Mouse (Mus musculus) small intestine, adult 2 months (tissue): ENCODE data around the gene Nckap1l. TPM values are rescaled to one million over a fixed set of nuclear protein-coding genes. Genes with fewer than 3 reads are reported as not detected.

Experiments
- H3K27ac ChIP-seq: fragments of 200-500 bp; 2 replicates; pipeline ENCODE4 v1.5.1; 2012; ENCODE audit warnings: low read depth, low read length, control low read depth, inconsistent platforms; ENCODE audit not compliant: insufficient read depth
- H3K27me3 ChIP-seq: fragments of 200-500 bp; 2 replicates; pipeline ENCODE4 v1.6.1; 2012; ENCODE audit warnings: mild to moderate bottlenecking, moderate library complexity, low read length, inconsistent platforms; ENCODE audit not compliant: control insufficient read depth, insufficient read depth
- H3K36me3 ChIP-seq: fragments of 200-500 bp; 2 replicates; pipeline ENCODE4 v1.6.1; 2012; ENCODE audit warnings: mild to moderate bottlenecking, low read length, control low read depth, inconsistent platforms; ENCODE audit not compliant: control insufficient read depth, insufficient read depth
- H3K4me1 ChIP-seq: fragments of 200-500 bp; 2 replicates; pipeline ENCODE4 v1.6.1; 2012; ENCODE audit warnings: low read length, inconsistent platforms, mixed read lengths; ENCODE audit not compliant: control insufficient read depth, insufficient read depth, insufficient read length
- H3K4me3 ChIP-seq: fragments of 200-500 bp; 2 replicates; pipeline ENCODE4 v1.5.1; 2012; ENCODE audit warnings: low read depth, mild to moderate bottlenecking, control low read depth, inconsistent platforms, low read length, moderate library complexity
- CTCF ChIP-seq: fragments of 200-500 bp; IDR thresholded peaks from 2 replicates; pipeline ENCODE4 v1.5.1; 2012; ENCODE audit warnings: low read depth, mild to moderate bottlenecking, control low read depth, inconsistent platforms, low read length, moderate library complexity, mixed read lengths; ENCODE audit not compliant: insufficient replicate concordance, insufficient read length; ENCODE audit errors: extremely low read depth
- POLR2A ChIP-seq: fragments of 200-500 bp; IDR thresholded peaks from 2 replicates; pipeline ENCODE4 v1.6.1; 2012; ENCODE audit warnings: low read depth, mild to moderate bottlenecking, control low read depth, inconsistent platforms, low read length, moderate library complexity
- WGBS: fragments of 180-500 bp; shearing (Covaris S2); methylation state at CpG from one replicate; pipeline ENCODE4 v1.1.7; 2018; 5-methylcytosine and 5-hydroxymethylcytosine counted together
- polyA plus RNA-seq: library from polyadenylated mRNA; depleted of rRNA; stranded (reverse); fragments of >200 nt; gene quantifications from 2 replicates; pipeline ENCODE4 v1.2.3, GENCODE M21; 2012

The Nckap1l gene
- polyA plus RNA-seq, 1 experiment, result 5.9 TPM

DNA sequence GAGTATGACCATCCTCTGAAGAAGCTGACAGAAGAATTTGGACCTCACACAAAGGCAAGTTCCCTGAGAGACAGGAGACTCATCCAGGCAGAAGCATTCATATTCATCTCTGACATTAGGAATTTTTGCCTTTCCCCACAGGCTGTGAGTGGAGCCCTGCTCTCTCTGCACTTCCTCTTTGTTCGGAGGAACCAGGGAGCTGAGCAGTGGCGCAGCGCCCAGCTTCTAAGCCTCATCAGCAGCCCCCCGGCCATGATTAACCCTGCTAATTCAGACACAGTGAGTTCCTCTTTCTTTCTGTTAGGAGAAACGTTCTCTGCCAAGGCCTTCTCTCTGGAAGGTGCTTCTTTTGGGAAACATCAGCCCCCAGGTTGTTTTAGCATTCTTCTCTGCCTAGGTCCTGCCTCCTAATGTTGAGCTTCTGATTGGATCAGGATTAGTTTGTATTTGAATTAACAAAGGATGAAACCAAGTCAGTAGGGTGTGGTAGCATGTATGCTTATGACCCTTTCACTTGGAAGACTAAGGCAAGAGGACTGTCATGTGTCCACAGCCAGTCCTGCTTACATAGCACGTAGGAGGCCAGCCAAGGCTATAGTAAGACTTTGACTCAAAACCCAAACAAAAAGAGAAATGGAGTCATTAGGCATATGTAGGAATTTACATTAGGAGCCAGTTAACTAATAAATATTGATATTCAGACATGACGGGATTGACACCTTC is 9.1 kb downstream of the Nckap1l start:
- Histone ChIP-seq H3K4me1 (no peaks in the 10 kb centered on the region), H3K27me3 (no peaks in the 10 kb centered on the region), H3K4me3 (no peak overlapping the region), H3K27ac (no peak overlapping the region), H3K36me3 (no peaks in the 10 kb centered on the region; the same call in 1 of the 2 replicates)
- TF ChIP-seq CTCF (no peak), POLR2A (no peak)
- 73% methylated on average over 7 of the region's 7 CpGs for WGBS

DNA sequence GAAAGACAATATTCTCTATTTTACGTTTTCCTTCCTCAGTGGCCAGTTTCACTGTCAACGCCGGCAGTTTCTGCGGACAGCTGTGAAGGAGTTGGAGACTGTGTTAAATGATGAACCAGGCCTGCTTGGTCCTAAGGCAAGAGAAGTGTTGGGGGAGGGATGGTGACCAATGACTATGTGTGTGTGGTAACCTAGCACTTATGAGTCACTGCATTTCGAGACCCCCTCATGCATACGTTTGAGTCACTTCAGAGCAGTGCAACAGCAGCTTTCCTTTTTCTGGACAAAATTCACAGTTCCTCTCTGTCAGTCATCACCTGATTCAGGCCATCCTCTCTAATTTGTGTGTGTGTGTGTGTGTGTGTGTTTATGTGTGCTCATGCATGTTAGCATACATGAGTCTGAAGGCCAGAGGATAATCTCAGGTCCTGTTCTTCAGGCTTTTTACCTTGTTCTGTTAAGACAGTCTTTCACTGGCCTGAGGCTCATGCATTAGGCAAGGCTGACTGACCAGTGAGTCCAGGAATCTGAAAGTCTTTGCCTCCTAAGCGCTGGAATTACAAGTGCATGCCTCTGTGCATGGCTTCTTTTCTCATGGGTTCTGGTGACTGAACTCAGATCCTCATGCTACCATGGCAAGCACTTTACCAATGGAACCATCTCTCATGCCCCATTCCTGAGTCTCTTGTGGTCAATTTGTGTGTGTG is 18.0 kb downstream of the Nckap1l start:
- Histone ChIP-seq H3K4me3 (no peak overlapping the region), H3K27me3 (no peaks in the 10 kb centered on the region), H3K36me3 (no peaks in the 10 kb centered on the region), H3K27ac (no peak overlapping the region), H3K4me1 (no peaks in the 10 kb centered on the region)
- WGBS, result 85% methylated on average over 7 of the region's 7 CpGs
- TF ChIP-seq CTCF (no peak), POLR2A (no peak)

DNA sequence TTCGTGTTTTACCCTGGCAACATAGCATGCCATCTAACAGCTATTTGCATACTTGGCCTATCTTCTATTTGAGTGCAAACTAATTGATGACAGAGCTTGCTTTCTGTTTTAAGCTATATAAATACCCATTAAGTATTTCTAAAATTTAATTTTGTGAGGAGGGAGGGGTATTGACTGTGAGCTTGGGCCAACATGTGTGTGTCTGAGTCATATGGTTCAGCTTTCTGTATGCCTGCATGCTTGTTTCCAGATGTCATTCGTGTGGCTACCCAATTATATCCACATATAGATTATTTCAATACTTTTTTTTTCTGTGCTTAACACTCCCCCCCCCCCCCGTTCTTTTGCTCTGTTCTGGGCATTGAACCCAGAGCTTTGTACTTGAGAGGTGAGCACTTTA is 18.7 kb downstream of the Nckap1l start:
- Histone ChIP-seq H3K36me3 (no peaks in the 10 kb centered on the region), H3K27me3 (no peaks in the 10 kb centered on the region), H3K27ac (no peak overlapping the region), H3K4me3 (no peak overlapping the region), H3K4me1 (no peaks in the 10 kb centered on the region)
- WGBS, result 80% methylated on average over 3 of the region's 3 CpGs
- TF ChIP-seq POLR2A, result no peak
- TF ChIP-seq CTCF, result no peak

DNA sequence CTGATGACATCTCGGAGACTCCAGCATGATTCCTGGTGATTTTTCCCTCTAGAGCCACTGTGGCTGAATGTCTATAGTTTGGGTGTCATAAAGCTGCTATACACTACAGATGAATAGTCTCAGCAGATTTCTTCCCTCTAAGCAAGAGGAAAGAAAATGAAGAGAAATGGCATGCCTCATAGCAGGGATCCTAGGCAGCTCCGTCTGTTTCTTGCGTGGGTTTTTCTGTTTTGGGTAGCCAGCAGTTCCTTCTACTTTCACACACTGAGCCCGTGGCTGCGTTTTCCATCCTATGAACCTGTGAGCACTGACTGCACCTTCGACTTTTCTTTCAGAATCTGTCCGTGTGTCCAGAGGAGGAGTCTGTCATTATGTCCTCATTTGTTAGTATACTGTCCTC is 19.6 kb downstream of the Nckap1l start:
- WGBS, result 87% methylated on average over 7 of the region's 7 CpGs
- Histone ChIP-seq H3K4me3 (no peak overlapping the region), H3K27me3 (no peaks in the 10 kb centered on the region), H3K36me3 (no peaks in the 10 kb centered on the region), H3K27ac (no peak overlapping the region), H3K4me1 (peaks cover under 1% of the 10 kb centered on the region; the same call in 1 of the 2 replicates)
- TF ChIP-seq POLR2A, result no peak
- no peak for TF ChIP-seq CTCF

DNA sequence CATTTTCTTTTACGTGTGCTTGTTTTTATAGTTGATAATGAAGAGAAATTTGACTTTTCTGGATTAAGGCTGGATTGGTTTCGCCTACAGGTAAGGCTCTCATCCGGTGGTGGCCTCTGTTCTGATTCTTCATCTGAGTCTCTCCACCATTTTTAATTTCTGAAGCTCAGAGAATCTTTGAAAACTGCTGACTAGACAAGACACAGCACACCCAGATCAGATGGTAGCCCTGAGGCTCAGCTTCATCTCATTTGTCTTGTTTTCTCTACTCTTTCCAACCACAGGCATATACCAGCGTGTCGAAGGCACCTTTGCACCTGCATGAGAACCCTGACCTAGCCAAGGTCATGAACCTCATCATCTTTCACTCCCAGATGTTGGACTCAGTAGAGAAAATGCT is 20.2 kb downstream of the Nckap1l start:
- no peaks in the 10 kb centered on the region for H3K27me3 ChIP-seq
- no peak overlapping the region for H3K27ac ChIP-seq
- H3K36me3 ChIP-seq, result no peaks in the 10 kb centered on the region
- TF ChIP-seq CTCF, result no peak
- no peak for TF ChIP-seq POLR2A
- H3K4me1 ChIP-seq, result peaks cover 6% of the 10 kb centered on the region; the same call in 1 of the 2 replicates
- no peak overlapping the region for H3K4me3 ChIP-seq
- WGBS, result 88% methylated on average over 5 of the region's 5 CpGs

DNA sequence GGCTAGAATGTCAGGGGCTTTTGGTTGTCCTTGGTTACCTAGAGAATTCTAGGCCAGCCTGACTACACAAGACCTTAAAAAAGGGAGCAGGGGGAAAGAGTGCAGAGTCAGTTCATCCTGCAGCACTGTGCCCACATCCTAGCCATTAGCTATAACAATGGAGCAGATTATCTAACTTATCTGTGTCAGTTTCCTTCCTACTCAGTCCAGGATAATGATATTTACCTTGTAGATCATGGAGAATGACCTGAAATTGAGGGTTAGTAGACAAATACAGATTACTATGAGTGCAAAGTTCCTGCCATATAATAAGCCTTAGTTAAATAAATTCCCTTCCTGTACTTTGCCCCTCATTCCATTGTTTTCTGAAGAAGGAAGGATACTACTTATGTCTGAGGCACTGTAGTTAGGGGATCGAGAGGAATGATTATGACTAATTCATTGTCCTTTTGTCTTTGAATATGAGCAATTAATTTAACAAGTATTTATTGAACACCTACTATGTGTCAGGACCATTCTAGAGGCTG is 25.5 kb downstream of the Nckap1l start:
- peaks cover 13% of the 10 kb centered on the region; the same call in 1 of the 2 replicates for H3K4me1 ChIP-seq
- H3K36me3 ChIP-seq, result no peaks in the 10 kb centered on the region
- H3K4me3 ChIP-seq, result no peak overlapping the region
- TF ChIP-seq CTCF (no peak), POLR2A (no peak)
- 15% methylated on average over 1 of the region's 1 CpGs for WGBS
- no peak overlapping the region for H3K27ac ChIP-seq
- no peaks in the 10 kb centered on the region for H3K27me3 ChIP-seq

DNA sequence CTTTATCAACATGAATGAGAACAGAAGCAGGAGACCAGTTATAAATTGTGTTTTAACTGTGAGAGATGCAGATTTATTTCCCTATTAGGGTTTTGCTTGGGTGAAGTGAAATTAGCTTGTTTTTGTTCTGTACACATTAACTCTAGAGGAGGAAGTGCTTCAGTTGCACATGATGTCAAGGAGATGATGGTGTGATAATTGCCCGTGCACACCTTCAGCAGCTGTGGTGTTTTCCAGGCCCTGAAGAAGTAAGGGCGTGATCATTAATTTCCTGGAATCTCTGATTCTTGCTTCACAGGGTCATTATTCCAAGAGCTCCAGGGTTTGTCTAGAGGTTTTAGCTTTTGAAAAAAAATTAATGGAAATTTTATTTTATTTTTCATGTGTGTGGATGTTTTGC is 26.5 kb downstream of the Nckap1l start:
- H3K27me3 ChIP-seq, result no peaks in the 10 kb centered on the region
- TF ChIP-seq CTCF (no peak), POLR2A (no peak)
- WGBS, result 21% methylated on average over 2 of the region's 2 CpGs
- peak overlapping the region; percentile 90 for H3K27ac ChIP-seq
- no peaks in the 10 kb centered on the region for H3K36me3 ChIP-seq
- H3K4me3 ChIP-seq, result no peak overlapping the region
- peaks cover 13% of the 10 kb centered on the region; the same call in 1 of the 2 replicates for H3K4me1 ChIP-seq
